Mouse (Mus musculus): Measurements from ENCODE around the gene Bcap31. TPM values are rescaled to one million over a fixed set of nuclear protein-coding genes. Genes with fewer than 3 reads are reported as not detected.
A peak's percentile ranks its signal among the peaks of the same experiment; 100 is the strongest.

The Bcap31 gene
- total RNA-seq, 2 experiments from 2014 or later = 117 to 215 TPM

DNA sequence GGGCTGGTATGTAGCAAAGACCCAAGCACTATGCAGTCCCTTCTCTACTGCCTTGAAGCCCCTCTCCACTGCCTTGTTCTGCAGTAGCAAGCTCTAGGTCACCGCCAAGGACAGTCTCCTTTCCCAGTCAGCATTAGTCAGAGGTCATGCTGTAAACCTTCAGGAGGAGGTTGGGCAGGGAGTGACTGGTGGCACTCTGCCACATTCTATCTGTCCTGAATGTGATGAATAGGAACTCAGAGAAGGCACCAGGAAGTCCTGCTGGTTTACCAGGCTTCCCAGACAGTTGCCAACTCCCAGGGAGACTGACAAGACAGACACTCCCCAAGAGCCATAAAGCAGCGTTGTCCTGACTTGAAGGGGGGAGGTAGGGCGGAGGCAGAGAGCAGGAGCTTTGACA, 30.3 kb downstream of the Bcap31 start:
- no peak for ATAC-seq (replicated peaks; ENCODE audit: low FRiP score, low TSS enrichment, poor library complexity, severe bottlenecking)

DNA sequence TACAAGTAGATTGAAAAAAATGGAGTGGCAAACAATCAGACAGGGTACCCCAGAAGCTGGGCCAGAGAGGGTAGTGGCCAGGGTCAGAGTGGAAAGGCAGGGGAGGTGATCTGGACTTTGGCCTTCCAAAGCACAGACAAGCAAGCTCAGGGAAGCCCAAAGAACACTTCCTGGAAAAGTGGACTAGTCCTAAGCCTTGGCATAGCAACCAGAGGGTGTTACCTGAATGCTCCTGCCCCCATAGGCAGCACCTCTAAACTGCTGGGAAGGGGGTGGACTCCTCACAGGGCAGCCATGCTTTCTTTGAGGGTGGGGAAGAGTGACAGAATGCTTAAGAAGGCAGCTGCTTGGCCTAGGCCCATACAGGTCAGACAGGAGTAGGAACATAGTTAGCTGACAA, 31.0 kb downstream of the Bcap31 start:
- no peak for ATAC-seq (replicated peaks; ENCODE audit: low FRiP score, low TSS enrichment, poor library complexity, severe bottlenecking)

DNA sequence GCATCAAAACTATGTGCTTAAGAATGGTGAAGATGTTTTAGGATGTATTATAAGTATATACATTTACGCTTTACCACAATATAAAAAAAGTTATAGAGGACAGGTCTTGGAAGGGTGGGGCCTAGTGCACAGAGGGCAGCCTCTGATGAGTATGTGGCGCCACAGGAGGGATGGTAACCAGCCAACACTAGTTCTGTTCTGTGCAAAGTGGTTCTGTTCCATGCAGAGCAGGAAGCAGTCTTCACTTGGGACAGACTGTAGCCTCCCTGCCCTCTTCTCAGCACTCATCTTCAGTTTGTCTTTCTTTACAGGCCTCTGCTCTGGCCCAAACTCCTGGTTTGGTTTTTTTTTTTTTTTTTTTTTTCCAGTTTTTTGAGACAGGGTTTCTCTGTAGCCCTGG, 31.8 kb downstream of the Bcap31 start:
- ATAC-seq (replicated peaks; ENCODE audit: low FRiP score, low TSS enrichment, poor library complexity, severe bottlenecking) = no peak

DNA sequence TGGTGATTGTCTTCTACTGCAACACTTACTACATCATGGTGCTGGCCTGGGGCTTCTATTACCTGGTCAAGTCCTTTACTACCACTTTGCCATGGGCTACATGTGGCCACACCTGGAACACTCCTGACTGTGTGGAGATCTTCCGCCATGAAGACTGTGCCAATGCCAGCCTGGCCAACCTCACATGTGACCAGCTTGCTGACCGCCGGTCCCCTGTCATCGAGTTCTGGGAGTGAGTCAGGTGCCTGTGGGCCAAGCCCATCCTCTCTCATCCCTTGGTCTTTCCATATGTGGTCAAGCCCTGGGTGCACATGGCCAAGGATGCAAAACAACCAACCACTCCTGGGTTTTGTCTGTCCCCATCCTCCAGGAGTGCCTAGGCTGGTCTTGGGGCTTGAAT, 39.3 kb downstream of the Bcap31 start:
- ATAC-seq (replicated peaks; ENCODE audit: low FRiP score, low TSS enrichment, poor library complexity, severe bottlenecking) = no peak

DNA sequence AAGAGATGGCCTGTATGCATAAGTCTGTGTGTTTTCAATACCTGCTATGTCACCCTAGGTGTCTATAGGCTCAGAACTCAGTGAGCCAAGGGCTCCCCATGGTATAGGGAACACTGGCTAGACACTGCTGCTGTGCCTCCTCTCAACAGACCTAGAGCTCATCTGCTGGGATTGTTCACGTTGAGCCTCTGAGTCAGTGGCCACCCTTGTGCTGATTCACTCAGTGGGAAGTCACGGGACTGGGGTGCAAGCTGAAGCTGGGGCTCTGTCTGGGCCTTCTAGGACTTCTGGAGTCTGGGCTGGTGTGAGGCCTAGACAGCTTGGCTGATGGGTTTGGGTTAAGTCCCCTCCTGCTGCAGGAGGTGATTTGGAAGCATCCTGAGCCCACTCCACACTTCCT, 40.7 kb downstream of the Bcap31 start:
- no peak for ATAC-seq (replicated peaks; ENCODE audit: low FRiP score, low TSS enrichment, poor library complexity, severe bottlenecking)

- ATAC-seq (replicated peaks; ENCODE audit: low FRiP score, low TSS enrichment, poor library complexity, severe bottlenecking) = no peak
Measured at GRCm38 (mm10) chrX:73673968-73674661, 41.9 kb downstream of the Bcap31 start.

GRCm38 (mm10) chrX:73673619-73673967, 42.4 kb downstream of the Bcap31 start:
- ATAC-seq (replicated peaks; ENCODE audit: low FRiP score, low TSS enrichment, poor library complexity, severe bottlenecking) = no peak

DNA sequence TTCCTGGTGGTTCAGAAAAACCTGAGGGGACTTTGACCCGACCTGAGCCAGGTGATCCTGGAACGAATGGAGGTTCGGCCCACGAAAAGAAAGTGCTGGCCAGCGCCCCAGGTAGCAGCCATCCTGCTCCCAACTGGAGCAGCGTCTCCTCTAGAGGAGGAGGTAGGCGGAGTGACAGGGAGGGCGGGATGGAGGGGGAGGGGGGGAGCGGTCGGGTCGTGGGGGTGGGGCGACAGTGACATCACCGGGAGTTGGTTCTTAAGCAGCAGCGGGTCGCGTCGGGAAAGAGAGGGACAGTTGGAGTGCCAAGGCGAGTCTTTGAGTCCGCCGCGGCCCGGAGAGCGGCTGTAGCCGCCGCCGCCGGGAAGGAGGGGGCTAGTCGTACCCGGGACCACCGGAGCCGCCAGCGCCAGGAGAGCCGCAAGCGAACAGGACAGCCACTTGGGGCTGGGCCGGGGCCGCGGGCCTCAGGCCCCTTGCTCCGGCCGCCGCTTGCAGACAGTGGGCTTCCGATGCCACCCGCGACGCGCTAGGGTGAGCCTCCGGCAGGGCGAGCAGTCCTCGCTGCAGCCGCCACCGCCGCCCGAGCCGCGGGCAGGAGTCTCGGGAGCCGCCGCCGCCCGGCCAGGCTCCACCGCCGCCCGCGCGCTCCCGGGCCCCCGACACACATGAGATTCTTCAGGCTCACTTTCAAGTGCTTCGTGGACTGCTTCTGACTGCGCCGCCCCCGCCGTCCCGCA, 42.9 kb downstream of the Bcap31 start, which contains the start of gene Slc6a8:
TSS of gene Slc6a8 (plus strand) at position 272 of the 740 bp plus-strand sequence.
- ATAC-seq (replicated peaks; ENCODE audit: low FRiP score, low TSS enrichment, poor library complexity, severe bottlenecking) = 0 out of 2 replicates have a peak, but pooled peaks have one; percentile 42

GRCm38 (mm10) chrX:73672031-73672431, 43.9 kb downstream of the Bcap31 start:
- ATAC-seq (replicated peaks; ENCODE audit: low FRiP score, low TSS enrichment, poor library complexity, severe bottlenecking) = peak; percentile 74

DNA sequence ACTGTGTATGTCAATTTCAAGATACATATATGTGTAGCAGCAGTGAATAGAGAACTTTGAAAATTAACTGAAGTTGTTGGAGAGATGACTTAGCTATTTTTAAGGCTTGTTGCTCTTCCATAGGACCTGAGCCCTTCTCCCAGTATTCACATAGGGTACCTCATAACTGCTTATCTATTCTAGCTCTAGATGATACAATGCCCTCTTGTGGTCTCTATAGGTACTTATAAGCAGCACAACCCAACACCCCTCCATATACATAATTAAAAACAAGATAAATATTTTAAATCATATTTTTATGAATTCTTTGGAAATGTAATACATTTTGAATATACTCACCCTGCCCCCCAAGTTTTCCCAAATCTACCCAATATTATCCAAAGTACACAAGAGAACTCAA, 52.8 kb downstream of the Bcap31 start:
- no peak for ATAC-seq (replicated peaks; ENCODE audit: low FRiP score, low TSS enrichment, poor library complexity, severe bottlenecking)

GRCm38 (mm10) chrX:73660284-73660665, 55.7 kb downstream of the Bcap31 start:
- no peak for ATAC-seq (replicated peaks; ENCODE audit: low FRiP score, low TSS enrichment, poor library complexity, severe bottlenecking)

GRCm38 (mm10) chrX:73659575-73660283, 56.2 kb downstream of the Bcap31 start, which contains the start of gene Pnck:
Gene Pnck, minus strand, starts transcription at chrX:73660117.
- ATAC-seq (replicated peaks; ENCODE audit: low FRiP score, low TSS enrichment, poor library complexity, severe bottlenecking) = 0 out of 2 replicates have a peak, but pooled peaks have one; percentile 10

DNA sequence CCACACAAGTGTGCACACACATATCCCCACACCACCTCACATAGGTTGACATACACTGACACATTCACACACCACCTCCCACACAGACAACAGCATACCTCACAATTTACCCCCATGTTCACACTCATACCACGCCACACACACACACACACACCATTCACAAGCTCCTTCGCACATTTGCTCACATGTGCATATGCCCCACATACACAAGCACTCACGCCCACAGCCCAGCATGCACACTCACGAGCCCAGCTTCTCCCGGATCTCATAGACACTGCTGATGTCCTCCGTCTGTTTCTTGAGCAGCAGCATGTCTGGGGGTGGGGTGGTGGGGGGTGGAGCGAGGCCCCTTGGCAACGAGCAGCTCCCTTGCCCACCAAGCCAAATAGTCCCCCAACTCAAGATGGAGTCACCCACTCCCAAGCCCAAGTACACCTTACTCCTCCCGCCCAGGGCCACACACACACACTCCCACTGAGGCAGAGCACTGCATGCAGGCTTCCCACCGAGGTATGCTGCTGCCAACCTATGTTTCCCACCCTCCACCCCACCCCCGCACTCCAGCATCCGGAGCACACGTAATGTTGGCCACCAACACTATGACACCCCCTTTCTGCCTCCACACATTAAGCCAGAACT, 56.9 kb downstream of the Bcap31 start:
- ATAC-seq (replicated peaks; ENCODE audit: low FRiP score, low TSS enrichment, poor library complexity, severe bottlenecking) = no peak

GRCm38 (mm10) chrX:73658391-73658790, 57.6 kb downstream of the Bcap31 start:
- ATAC-seq (replicated peaks; ENCODE audit: low FRiP score, low TSS enrichment, poor library complexity, severe bottlenecking) = no peak

DNA sequence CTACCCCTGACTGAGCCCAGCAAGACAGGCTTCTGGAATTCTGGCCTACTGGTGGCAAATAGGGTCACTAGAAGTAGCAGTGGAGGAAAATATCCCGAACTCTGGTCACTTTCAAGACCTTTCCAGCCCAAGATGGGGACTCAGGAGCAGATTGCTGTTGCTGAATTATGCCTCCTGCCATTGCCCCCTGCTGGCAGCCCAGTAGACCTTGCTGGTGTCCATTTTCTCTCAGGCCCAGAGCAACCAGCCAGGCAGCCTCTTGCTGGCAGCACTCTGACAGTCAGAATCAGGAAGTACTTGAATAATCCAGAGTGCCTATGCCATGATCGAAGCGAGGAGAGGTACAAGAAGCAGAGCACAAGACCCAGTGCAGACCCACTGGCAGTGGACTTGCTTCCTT, 60.4 kb downstream of the Bcap31 start:
- peak; percentile 50; the same call in 1 of the 2 replicates for ATAC-seq (replicated peaks; ENCODE audit: low FRiP score, low TSS enrichment, poor library complexity, severe bottlenecking)

GRCm38 (mm10) chrX:73654177-73654576, 61.8 kb downstream of the Bcap31 start:
- peak; percentile 95 for ATAC-seq (replicated peaks; ENCODE audit: low FRiP score, low TSS enrichment, poor library complexity, severe bottlenecking)

DNA sequence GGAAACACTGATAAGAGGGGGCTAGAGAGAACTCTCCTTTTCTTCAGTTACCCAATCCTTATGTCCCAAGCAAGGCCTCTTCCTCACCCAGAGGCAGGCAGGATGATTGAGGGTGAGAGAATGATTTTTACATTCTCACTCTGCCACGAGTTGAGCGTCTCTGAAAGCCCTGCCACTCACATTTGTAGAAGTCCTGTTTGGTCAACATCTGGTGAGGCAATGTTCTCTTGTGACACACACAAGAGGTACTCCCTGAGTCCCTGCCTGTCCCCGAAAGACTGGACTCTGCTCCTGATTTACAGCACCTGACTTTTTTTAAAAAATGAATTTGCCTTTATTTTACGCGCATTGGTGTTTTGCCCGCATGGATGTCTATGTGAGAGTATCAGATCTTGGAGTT, 62.6 kb downstream of the Bcap31 start:
- no peak for ATAC-seq (replicated peaks; ENCODE audit: low FRiP score, low TSS enrichment, poor library complexity, severe bottlenecking)

- ATAC-seq (replicated peaks; ENCODE audit: low FRiP score, low TSS enrichment, poor library complexity, severe bottlenecking) = no peak
Measured at GRCm38 (mm10) chrX:73650869-73651268, 65.1 kb downstream of the Bcap31 start.

DNA sequence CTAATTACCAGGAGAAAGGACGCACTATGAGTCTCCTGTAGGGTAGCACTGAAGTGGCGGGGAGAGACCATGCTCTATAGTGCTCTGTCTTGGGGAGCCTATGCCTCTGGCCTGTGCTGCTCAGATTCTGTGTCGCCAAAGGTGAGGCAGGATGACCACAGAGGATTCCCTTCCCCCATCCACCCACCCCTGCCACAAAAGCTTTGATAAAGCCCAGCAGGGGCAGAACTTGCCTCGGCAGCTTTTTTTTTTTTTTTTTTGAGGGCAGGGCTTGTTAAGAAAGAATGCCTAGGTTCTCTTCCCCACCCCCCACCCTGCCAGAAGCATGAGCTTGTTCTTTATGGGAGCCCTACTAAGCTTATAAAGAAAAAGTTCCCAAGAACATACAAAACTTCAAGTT, 70.9 kb downstream of the Bcap31 start:
- no peak for ATAC-seq (replicated peaks; ENCODE audit: low FRiP score, low TSS enrichment, poor library complexity, severe bottlenecking)
